Mouse (Mus musculus): ENCODE data around the gene Dclk1. TPM values are rescaled to one million over a fixed set of nuclear protein-coding genes. Genes with fewer than 3 reads are reported as not detected.

The Dclk1 gene
- total and polyA plus RNA-seq, 2 experiments from 2014 or later: 213 to 214 TPM

DNA sequence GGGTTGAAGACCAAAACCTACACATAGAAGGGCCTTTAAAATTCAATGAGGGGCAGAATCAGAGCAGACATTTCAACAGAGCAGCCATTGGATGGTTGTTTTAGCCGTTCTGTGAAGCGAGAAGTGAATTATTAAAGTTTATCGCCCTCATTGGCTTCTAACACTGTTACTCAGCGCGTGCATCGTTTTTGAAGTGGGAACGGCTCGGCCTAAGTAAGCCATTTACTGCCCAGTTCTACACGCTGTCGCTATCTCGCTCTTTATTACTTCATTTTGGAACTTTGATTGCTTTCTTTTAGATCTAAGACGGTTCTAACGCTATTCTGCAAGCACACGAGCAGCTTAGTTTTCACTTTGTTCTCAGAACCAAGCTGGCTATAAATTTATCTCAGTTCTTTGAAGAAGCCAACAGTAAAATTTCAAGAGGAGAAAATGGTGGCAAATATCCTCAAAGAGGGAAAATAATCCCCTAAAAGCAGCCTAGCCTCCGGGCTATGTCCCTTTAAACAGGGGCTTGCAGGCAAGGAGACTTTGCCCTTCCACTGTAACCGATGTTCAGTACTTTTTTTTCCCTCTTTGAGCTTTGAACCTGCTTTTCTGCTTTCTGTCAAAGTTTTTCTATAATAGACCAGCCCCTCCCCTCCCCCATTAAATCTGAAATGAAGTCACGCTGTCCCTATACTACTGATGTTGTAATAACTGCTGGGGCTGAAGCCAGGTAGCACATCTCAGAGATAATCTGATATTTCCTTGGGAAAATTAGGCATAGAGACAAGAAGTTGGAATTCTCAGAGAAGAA, 290.2 kb downstream of the Dclk1 start:
- no peak overlapping the region for H3K27ac ChIP-seq
- H3K4me2 ChIP-seq (ENCODE audit: low read depth, low read length): no peak overlapping the region
- ATAC-seq (no peak), DNase-seq (ENCODE audit: low spot score) (no peak)
- H3K36me3 ChIP-seq (ENCODE audit: insufficient read depth, low read length): no peaks in the 10 kb centered on the region; the same call in 1 of the 2 replicates
- WGBS: 83% methylated on average over 17 of the region's 17 CpGs
- peaks cover 5% of the 10 kb centered on the region; the same call in 1 of the 2 replicates for H3K4me1 ChIP-seq (ENCODE audit: insufficient read depth, low read length)
- H3K9me3 ChIP-seq (ENCODE audit: low read length): no peaks in the 10 kb centered on the region
- H3K4me3 ChIP-seq (ENCODE audit: low read length): no peak overlapping the region
- no peaks in the 10 kb centered on the region for H3K27me3 ChIP-seq (ENCODE audit: insufficient read depth, low read length)
- no peak overlapping the region for H3K9ac ChIP-seq (replicated peaks; ENCODE audit: low read length)
- TF ChIP-seq CTCF (IDR thresholded peaks at IDR 0.05; ENCODE audit: low read depth): no peak

DNA sequence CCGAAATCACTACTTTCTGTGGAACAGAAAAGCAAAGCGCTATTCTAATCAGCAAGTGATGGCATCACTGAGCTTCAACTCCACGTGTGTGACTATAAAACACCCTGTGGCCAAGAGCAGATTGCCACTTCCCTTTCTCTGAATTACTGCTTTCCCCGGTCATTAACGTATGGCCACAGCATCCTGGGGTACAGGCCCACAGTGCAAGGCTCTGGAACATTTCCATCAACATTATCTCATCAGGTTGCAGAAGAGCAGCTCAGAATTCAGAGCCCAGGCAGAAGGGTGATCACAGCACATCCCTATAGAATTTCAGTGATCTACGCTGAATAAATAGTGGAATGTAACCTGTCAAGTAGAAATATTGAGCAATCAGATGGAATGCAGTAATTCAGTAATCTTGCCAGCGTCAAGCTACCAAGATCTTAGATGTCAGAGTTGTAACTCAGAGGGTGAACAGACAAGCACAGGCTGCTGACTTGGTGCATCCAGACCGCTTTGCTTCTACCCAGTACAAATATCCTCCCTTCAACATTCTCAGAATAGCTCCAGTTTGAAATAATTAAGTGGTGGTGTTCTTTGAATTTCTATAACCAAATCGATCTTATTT, 293.5 kb downstream of the Dclk1 start:
- H3K27ac ChIP-seq: peak overlapping the region; percentile 26; the same call in 1 of the 2 replicates

DNA sequence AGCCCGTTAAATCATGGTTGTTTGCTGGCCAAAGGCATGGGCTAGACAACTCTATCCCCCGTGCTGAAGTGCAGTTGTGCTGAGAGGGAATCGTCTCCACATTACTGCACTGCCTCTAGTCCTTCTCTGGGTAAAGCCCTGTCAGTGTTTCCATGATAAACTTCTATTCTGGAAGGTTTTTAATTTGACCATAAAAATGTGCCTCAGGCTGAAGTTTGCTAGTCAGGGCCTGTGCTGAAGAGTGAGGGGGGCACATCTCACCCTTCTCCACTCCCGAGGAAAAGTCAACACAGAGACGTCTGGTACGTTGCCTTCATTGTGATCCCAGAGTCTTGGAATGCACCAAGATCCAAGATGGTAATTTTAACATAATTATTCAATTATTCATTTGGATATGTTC, 294.7 kb downstream of the Dclk1 start:
- 78% methylated on average over 6 of the region's 6 CpGs for WGBS

More for the DNA sequence above, 293.5 kb downstream of the Dclk1 start:
- TF ChIP-seq CTCF (IDR thresholded peaks at IDR 0.05; ENCODE audit: low read depth): no peak
- WGBS: 68% methylated on average over 9 of the region's 9 CpGs
- ATAC-seq (no peak), DNase-seq (ENCODE audit: low spot score) (peak; percentile 52)
- H3K4me2 ChIP-seq (ENCODE audit: low read depth, low read length): no peak overlapping the region
- H3K4me3 ChIP-seq (ENCODE audit: low read length): no peak overlapping the region
- H3K36me3 ChIP-seq (ENCODE audit: insufficient read depth, low read length): no peaks in the 10 kb centered on the region; the same call in 1 of the 2 replicates
- H3K27me3 ChIP-seq (ENCODE audit: insufficient read depth, low read length): no peaks in the 10 kb centered on the region
- H3K9ac ChIP-seq (replicated peaks; ENCODE audit: low read length): no peak overlapping the region
- peaks cover 5% of the 10 kb centered on the region; the same call in 1 of the 2 replicates for H3K4me1 ChIP-seq (ENCODE audit: insufficient read depth, low read length)
- H3K9me3 ChIP-seq (ENCODE audit: low read length): no peaks in the 10 kb centered on the region

DNA sequence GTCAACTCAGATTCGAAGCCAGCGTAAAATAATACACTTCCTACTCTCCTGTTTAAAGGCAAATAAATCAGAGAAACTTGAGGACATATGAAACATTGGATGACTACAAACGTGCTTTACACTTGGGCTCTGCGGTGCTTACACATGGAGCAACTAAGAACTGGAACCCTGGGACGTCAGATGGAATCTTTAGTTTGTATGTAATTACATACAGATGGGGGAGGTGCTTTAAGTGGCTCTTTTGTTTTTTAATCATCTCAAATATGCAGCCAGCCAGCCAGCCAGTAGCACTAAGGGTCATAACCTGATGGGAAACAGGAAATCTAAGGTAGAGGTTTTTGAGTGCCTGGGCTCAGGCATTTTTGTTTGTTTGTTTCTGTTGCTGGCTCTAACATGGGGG, 295.6 kb downstream of the Dclk1 start:
- Histone ChIP-seq H3K27ac (peak overlapping the region; percentile 20; the same call in 1 of the 2 replicates), H3K4me3 (ENCODE audit: low read length) (no peak overlapping the region), H3K9me3 (ENCODE audit: low read length) (no peaks in the 10 kb centered on the region), H3K9ac (replicated peaks; ENCODE audit: low read length) (no peak overlapping the region), H3K27me3 (ENCODE audit: insufficient read depth, low read length) (no peaks in the 10 kb centered on the region), H3K4me2 (ENCODE audit: low read depth, low read length) (no peak overlapping the region), H3K4me1 (ENCODE audit: insufficient read depth, low read length) (peaks cover 10% of the 10 kb centered on the region; the same call in 1 of the 2 replicates), H3K36me3 (ENCODE audit: insufficient read depth, low read length) (no peaks in the 10 kb centered on the region; the same call in 1 of the 2 replicates)
- no peak for ATAC-seq
- no peak for DNase-seq (ENCODE audit: low spot score)
- 60% methylated on average over 5 of the region's 5 CpGs for WGBS
- no peak for TF ChIP-seq CTCF (IDR thresholded peaks at IDR 0.05; ENCODE audit: low read depth)

More for the DNA sequence above, 294.7 kb downstream of the Dclk1 start:
- H3K27ac ChIP-seq: no peak overlapping the region
- TF ChIP-seq CTCF (IDR thresholded peaks at IDR 0.05; ENCODE audit: low read depth): no peak
- H3K9me3 ChIP-seq (ENCODE audit: low read length): no peaks in the 10 kb centered on the region
- no peaks in the 10 kb centered on the region; the same call in 1 of the 2 replicates for H3K36me3 ChIP-seq (ENCODE audit: insufficient read depth, low read length)
- ATAC-seq (no peak), DNase-seq (ENCODE audit: low spot score) (no peak)
- H3K4me3 ChIP-seq (ENCODE audit: low read length): no peak overlapping the region
- no peak overlapping the region for H3K4me2 ChIP-seq (ENCODE audit: low read depth, low read length)
- H3K27me3 ChIP-seq (ENCODE audit: insufficient read depth, low read length): no peaks in the 10 kb centered on the region
- H3K4me1 ChIP-seq (ENCODE audit: insufficient read depth, low read length): peaks cover 7% of the 10 kb centered on the region; the same call in 1 of the 2 replicates
- H3K9ac ChIP-seq (replicated peaks; ENCODE audit: low read length): no peak overlapping the region

DNA sequence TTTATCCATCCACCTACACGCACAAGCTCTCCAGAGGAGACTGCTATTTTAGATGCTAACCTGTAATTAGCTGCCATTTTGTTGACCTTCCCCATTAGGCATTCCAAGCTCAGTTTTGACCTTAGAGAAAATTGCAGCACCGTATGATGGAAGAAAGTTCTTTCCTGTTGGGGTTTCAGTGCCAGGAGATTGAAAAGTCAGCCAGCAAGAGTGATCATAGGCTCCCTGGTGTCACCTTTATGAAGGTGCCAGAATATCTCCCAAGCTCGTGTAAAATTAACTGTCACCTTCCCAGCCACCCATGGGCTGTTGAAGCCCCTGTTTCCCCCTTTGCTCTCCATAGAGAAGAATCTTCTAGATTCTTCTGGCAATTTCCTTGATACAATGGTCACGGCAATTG, 297.2 kb downstream of the Dclk1 start:
- Histone ChIP-seq H3K9me3 (ENCODE audit: low read length) (no peaks in the 10 kb centered on the region), H3K27ac (peak overlapping the region; percentile 83), H3K4me3 (ENCODE audit: low read length) (no peak overlapping the region), H3K4me2 (ENCODE audit: low read depth, low read length) (no peak overlapping the region), H3K4me1 (ENCODE audit: insufficient read depth, low read length) (peaks cover 25% of the 10 kb centered on the region), H3K36me3 (ENCODE audit: insufficient read depth, low read length) (no peaks in the 10 kb centered on the region), H3K27me3 (ENCODE audit: insufficient read depth, low read length) (no peaks in the 10 kb centered on the region), H3K9ac (replicated peaks; ENCODE audit: low read length) (no peak overlapping the region)
- DNase-seq (ENCODE audit: low spot score) (peak; percentile 11), ATAC-seq (no peak)
- no peak for TF ChIP-seq CTCF (IDR thresholded peaks at IDR 0.05; ENCODE audit: low read depth)
- 47% methylated on average over 4 of the region's 4 CpGs for WGBS

DNA sequence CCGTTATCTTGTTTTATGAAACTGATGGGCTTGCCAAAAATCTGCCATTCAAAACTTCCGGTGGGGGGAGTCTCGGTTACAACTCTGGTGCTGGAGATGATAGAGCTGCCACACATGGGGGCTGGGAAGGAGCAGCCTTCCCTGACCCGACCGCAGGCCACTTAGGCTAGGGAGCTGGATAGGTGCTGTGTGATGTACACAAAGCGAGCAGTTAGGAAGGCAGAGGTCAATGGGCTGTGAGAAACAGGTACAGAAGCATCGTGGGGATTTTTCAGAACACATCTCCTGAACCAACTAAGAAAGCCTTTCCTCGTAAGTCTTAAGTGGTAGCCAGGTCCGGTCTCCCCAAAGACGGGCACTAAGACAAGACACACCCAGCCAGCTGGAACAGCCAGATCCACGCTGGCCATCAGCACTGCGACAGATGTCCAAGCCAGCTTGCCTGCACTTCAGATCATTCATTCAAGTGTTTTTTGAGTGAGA, 297.7 kb downstream of the Dclk1 start:
- peaks cover 26% of the 10 kb centered on the region for H3K4me1 ChIP-seq (ENCODE audit: insufficient read depth, low read length)
- H3K27ac ChIP-seq: peak overlapping the region; percentile 83
- H3K9ac ChIP-seq (replicated peaks; ENCODE audit: low read length): no peak overlapping the region
- no peaks in the 10 kb centered on the region for H3K27me3 ChIP-seq (ENCODE audit: insufficient read depth, low read length)
- ATAC-seq (peak; percentile 58), DNase-seq (ENCODE audit: low spot score) (peak; percentile 85)
- no peaks in the 10 kb centered on the region for H3K36me3 ChIP-seq (ENCODE audit: insufficient read depth, low read length)
- H3K9me3 ChIP-seq (ENCODE audit: low read length): no peaks in the 10 kb centered on the region
- no peak overlapping the region for H3K4me3 ChIP-seq (ENCODE audit: low read length)
- H3K4me2 ChIP-seq (ENCODE audit: low read depth, low read length): 0 out of 2 replicates have a peak overlapping the region, but pooled peaks have one; percentile 18
- WGBS: 46% methylated on average over 12 of the region's 12 CpGs
- no peak for TF ChIP-seq CTCF (IDR thresholded peaks at IDR 0.05; ENCODE audit: low read depth)

Measured in hindbrain, postnatal 0 days (tissue).